Mouse (Mus musculus) hematopoietic stem cell, adult 5-6 weeks (primary cell): Measurements from ENCODE around the gene Ryr3. TPM values are rescaled to one million over a fixed set of nuclear protein-coding genes. Genes with fewer than 3 reads are reported as not detected.

Source experiments
- ATAC-seq, 2 experiments: fragments of 125-278 bp in 1 of 2; replicated peaks in 1 of 2; 2 replicates each; pipeline ENCODE4 v1.8.0; 2016 to 2017; ENCODE audit warnings: inconsistent platforms in 2 of 2, mild to moderate bottlenecking in 2 of 2, moderate number of reproducible peaks in 2 of 2, low read depth in 1 of 2, moderate TSS enrichment in 1 of 2; ENCODE audit not compliant: low FRiP score in 2 of 2, poor library complexity in 2 of 2, severe bottlenecking in 2 of 2, insufficient read depth in 1 of 2, low TSS enrichment in 1 of 2
- total RNA-seq: library from RNA; stranded (forward); fragments of 172-1452, 232-1000 nt; gene quantifications from 2 replicates; pipeline ENCODE4 v1.2.3, GENCODE M21; 2017

Ryr3 gene
- not detected in 2 replicates for total RNA-seq

GRCm38 (mm10) chr2:113216746-113217461 is at the start of gene Ryr3:
Gene Ryr3, minus strand, starts transcription at chr2:113217096.
- 0 out of 4 replicates have a peak, but pooled peaks of 1 of the 2 experiments have one; percentile 17 for ATAC-seq

- ATAC-seq: no peak
Observed at GRCm38 (mm10) chr2:113238871-113239270, 22.0 kb upstream of the Ryr3 start.

DNA sequence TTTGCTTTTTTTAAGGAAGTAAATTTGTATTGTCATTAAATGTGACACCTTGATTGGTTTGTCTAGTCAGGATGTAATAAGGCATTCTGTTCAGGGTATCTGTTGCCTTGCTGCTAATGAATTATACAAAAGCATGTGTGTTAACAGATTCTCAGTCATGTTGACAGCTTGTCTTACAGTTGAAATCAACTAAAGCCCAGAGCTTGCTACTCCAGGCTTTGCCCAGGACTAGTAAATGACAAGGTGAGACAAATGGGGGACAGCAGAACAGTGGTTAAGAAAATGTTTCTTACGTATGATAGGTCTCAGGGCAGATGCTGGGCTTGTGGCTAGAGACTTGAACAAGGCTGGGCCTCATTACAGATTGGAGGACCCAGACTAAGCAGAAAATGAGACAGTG is 20.1 kb upstream of the Ryr3 start:
- ATAC-seq: no peak

- no peak; a peak in 1 of 4 replicates for ATAC-seq
Observed at GRCm38 (mm10) chr2:113234559-113234958, 17.7 kb upstream of the Ryr3 start.

GRCm38 (mm10) chr2:113233356-113233755 is 16.5 kb upstream of the Ryr3 start:
- no peak for ATAC-seq

- no peak for ATAC-seq
Observed at GRCm38 (mm10) chr2:113216105-113216745, 671 bp downstream of the Ryr3 start.

DNA sequence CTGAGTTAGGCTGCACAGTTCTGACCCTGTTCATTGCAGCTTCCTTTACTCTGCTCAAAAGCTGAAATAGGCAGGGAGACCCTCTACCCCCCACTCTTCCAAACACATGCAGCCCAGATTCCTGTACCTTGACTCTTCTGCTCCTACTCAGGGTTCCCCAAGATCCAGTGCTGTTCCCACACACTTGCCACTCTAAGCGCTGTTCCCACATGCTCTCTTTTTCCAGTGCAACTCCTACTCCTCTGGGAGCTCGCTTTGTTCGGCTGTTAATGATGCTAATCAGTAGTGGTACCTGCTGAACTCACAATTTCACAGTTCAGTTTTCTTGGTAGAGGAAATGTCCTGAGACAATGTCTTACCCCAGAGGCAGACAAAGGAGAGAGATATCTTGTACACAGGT is 6.9 kb downstream of the Ryr3 start:
- ATAC-seq: no peak

DNA sequence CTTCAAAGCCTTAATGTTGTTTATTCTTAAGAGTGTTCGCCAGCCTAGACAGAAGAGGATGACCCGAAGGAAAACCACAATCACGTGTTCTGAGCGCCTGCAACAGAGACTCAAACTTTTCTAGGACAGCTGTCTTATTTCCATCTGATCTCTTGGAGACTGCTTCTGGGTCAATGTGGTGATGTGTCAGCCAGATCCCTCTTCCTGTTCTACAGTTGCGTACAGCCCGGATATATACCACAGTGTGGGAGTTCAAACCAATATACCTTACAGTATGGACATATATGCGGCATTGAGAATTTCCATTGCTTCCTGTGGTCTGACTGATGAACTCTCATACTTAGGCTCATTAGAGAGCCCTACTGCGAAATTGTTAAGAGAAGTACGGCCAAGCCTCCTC is 7.6 kb downstream of the Ryr3 start:
- no peak for ATAC-seq

GRCm38 (mm10) chr2:113202857-113203256 is 14.0 kb downstream of the Ryr3 start:
- no peak for ATAC-seq

GRCm38 (mm10) chr2:113199030-113199679 is 17.7 kb downstream of the Ryr3 start:
- ATAC-seq: no peak

GRCm38 (mm10) chr2:113187158-113187557 is 29.7 kb downstream of the Ryr3 start:
- no peak for ATAC-seq

DNA sequence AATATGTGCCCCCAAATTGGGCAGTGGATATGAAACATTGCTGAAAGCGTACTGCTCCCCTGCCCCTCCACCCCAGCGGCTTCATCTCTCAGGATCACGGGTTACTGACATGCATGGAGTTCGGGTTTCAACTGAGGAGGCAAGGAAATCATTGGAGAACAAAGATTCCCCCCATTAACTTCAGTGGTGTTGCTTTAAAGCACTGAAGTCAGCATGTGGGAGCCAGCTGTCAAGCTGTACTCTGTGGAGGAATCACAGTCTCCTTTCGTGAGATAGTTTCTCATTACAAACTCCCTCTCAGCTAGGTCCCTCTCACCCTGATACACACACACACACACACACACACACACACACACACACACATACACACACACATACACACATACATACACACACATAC is 35.2 kb downstream of the Ryr3 start:
- ATAC-seq: no peak

DNA sequence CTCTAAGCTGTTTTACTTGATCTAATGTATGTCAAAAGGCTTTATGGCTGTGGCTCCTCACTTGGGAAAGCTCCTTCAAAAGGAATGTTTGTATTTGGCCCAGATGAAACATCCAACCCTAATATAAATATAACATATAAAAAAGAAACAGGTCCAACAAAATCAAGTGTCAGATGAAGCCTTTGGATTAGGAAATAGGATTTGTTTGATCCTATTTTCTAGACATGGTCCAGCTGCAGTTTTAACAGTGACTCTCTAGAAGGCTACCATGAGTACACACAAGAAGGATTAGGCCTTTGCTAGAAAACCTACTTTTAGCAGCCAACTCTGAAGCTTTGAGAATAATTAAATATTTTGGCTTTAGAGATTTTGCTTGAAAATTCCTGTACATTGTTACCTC is 38.8 kb downstream of the Ryr3 start:
- ATAC-seq: no peak

- no peak for ATAC-seq
Observed at GRCm38 (mm10) chr2:113176337-113176736, 40.6 kb downstream of the Ryr3 start.

- ATAC-seq: no peak
Observed at GRCm38 (mm10) chr2:113168096-113168495, 48.8 kb downstream of the Ryr3 start.

DNA sequence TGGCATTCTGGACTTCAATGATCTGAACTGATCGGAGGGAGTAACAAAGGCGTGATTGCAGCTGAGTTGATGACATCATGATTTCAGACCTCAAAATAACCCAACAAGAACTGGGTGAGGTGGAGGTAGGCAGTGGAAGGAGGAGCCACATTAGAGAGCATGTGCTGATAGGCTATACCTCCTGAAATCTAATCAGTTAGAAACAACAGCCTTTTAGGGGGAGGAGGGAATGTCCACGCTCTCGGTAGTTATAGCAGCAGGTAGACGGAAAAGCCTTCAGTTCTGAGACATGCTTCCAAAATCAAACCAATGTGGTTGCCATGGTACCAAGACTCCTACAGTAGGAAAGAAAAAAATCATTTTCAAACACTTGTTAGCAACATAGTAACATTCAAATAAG is 55.4 kb downstream of the Ryr3 start:
- ATAC-seq: no peak

DNA sequence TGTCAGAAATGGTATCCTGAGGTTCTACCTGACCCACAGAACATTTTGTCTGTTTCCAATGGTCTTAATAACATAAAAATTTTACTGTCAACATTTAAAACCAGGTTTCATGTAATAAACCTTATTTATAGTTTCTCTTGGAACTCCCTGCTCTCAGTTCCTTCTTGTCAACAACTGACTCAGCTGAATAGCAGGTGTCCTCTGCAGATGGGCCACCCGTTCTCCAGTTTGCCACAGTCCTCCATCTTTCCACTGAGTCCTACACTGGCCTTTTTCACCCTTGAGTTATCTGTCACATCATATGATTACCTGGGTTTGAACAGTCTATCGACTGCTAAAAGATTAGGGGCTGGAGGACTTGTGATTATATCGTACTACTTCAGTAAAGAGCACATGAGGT is 79.1 kb downstream of the Ryr3 start:
- no peak for ATAC-seq

GRCm38 (mm10) chr2:113123476-113123875 is 93.4 kb downstream of the Ryr3 start:
- no peak for ATAC-seq
